Mouse (Mus musculus) myocyte (in vitro differentiated cells): ENCODE data around the gene Tmem19.

ENCODE experiments used
- CEBPB ChIP-seq: IDR thresholded peaks from 2 replicates; pipeline ENCODE4 v1.6.1; 2011; ENCODE audit warnings: mild to moderate bottlenecking, moderate library complexity; ENCODE audit not compliant: poor library complexity, insufficient read depth, severe bottlenecking
- E2F4 ChIP-seq: IDR thresholded peaks from one replicate; pipeline ENCODE4 v1.6.1; 2011; ENCODE audit warnings: mild to moderate bottlenecking, control low read depth, moderate library complexity; ENCODE audit not compliant: insufficient read depth
- MAX ChIP-seq: IDR thresholded peaks from one replicate; pipeline ENCODE4 v1.6.1; 2011; ENCODE audit warnings: low read depth, mild to moderate bottlenecking, control low read depth
- MYOD1 ChIP-seq, 3 experiments: IDR thresholded peaks; one replicate each; pipeline ENCODE4 v1.6.1; 2011; ENCODE audit warnings: control low read depth in 2 of 3, low read depth in 2 of 3, mild to moderate bottlenecking in 2 of 3, moderate library complexity in 1 of 3; ENCODE audit not compliant: insufficient read length in 2 of 3, control insufficient read depth in 1 of 3
- POLR2A ChIP-seq: IDR thresholded peaks from one replicate; pipeline ENCODE4 v1.6.1; 2011; ENCODE audit warnings: low read depth, mild to moderate bottlenecking, control low read depth, moderate library complexity; ENCODE audit not compliant: insufficient read length
- POLR2AphosphoS2 ChIP-seq: IDR thresholded peaks from one replicate; pipeline ENCODE4 v1.6.1; 2011; ENCODE audit warnings: low read depth, control low read depth; ENCODE audit not compliant: insufficient read length
- REST ChIP-seq: IDR thresholded peaks from one replicate; pipeline ENCODE4 v1.6.1; 2011; ENCODE audit warnings: mild to moderate bottlenecking, control low read depth, moderate library complexity; ENCODE audit not compliant: insufficient read depth, insufficient read length
- SRF ChIP-seq: IDR thresholded peaks from one replicate; pipeline ENCODE4 v1.6.1; 2011; ENCODE audit warnings: low read depth; ENCODE audit not compliant: control insufficient read depth, insufficient read length
- TCF12 ChIP-seq: IDR thresholded peaks from one replicate; pipeline ENCODE4 v1.6.1; 2011; ENCODE audit warnings: mild to moderate bottlenecking, control low read depth; ENCODE audit not compliant: poor library complexity, insufficient read depth, severe bottlenecking
- USF1 ChIP-seq: IDR thresholded peaks from one replicate; pipeline ENCODE4 v1.6.1; 2011; ENCODE audit warnings: low read depth, mild to moderate bottlenecking, control low read depth, moderate library complexity

DNA sequence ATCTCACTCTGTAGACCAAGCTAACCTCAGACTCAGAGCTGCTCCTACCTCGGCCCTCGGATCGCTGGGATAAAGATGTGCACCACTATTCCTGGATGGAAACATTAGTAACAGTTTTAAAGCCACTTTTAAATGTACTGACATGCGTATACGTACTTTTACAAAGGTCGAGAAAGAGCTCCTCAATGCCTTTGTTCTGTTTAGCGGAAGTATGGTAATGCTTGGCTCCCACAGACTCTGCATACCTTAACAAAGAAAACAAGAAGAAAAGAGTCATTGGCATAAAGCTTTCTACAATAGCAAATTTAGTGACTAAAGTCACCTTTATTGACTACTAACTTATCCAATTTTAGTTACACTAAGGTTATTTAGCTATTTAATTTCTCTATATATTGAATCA is 67.6 kb downstream of the Tmem19 start:
- TF ChIP-seq MAX (no peak), POLR2A (no peak), REST (no peak), MYOD1 (IDR thresholded peaks at IDR 0.05; ENCODE audit: control insufficient read depth in 1 of 3, insufficient read length in 2 of 3, low read depth in 2 of 3) (no peak), USF1 (no peak), POLR2AphosphoS2 (no peak), SRF (no peak), TCF12 (no peak), CEBPB (no peak), E2F4 (no peak)
